ENCODE assay signal across 8 mouse cellular contexts in genomic region chr4:129513086-129513767, GRCm38 (mm10). TPM values are rescaled to one million over a fixed set of nuclear protein-coding genes. Genes with fewer than 3 reads are reported as not detected.
DNase-seq lines count a peak whose midpoint lies in the region; ATAC-seq and TF ChIP-seq lines count a peak whose summit lies in the region.

Marcksl1 (plus strand) TSS chr4:129513581.

- H3K4me1 ChIP-seq in heart, embryonic 14.5 days (ENCODE audit: control insufficient read depth in 2 of 2, insufficient read depth in 2 of 2, low read length in 2 of 2): peaks cover 22% of the 10 kb centered on the region in 2 experiments
- H3K4me1 ChIP-seq in liver, embryonic 11.5 days (replicated peaks; ENCODE audit: control insufficient read depth, insufficient read depth, low read length): peaks cover 9% of the 10 kb centered on the region

- 6% methylated on average over 46 of the region's 47 CpGs for WGBS in heart, embryonic 14.5 days
- WGBS in liver, embryonic 11.5 days: 7% methylated on average over 42 of the region's 47 CpGs

- H3K9me3 ChIP-seq in heart, embryonic 14.5 days (ENCODE audit: control insufficient read depth, low read length): no peaks in the 10 kb centered on the region
- H3K9me3 ChIP-seq in liver, embryonic 11.5 days (ENCODE audit: control insufficient read depth, low read length): no peaks in the 10 kb centered on the region

- H3K36me3 ChIP-seq in heart, embryonic 14.5 days (ENCODE audit: control insufficient read depth, insufficient read depth, low read length): peaks cover 33% of the 10 kb centered on the region
- peaks cover 5% of the 10 kb centered on the region; the same call in 1 of the 2 replicates for H3K36me3 ChIP-seq in liver, embryonic 11.5 days (ENCODE audit: control insufficient read depth, insufficient read depth, low read length)
- no peaks in the 10 kb centered on the region for H3K36me3 ChIP-seq in myocyte (ENCODE audit: control insufficient read depth, insufficient read depth)
- H3K36me3 ChIP-seq in splenic B cell, adult 2 months (ENCODE audit: control insufficient read depth, insufficient read depth, low read length, poor library complexity, severe bottlenecking): peaks cover 5% of the 10 kb centered on the region

- H3K4me3 ChIP-seq in heart, embryonic 14.5 days (ENCODE audit: control insufficient read depth in 1 of 2, insufficient read depth in 1 of 2, low read depth in 1 of 2, low read length in 2 of 2): peak within 1 kb of the TSS; percentile 67 to 72
- H3K4me3 ChIP-seq in liver, embryonic 11.5 days (ENCODE audit: low read depth, low read length): peak within 1 kb of the TSS; percentile 93
- peak within 1 kb of the TSS; percentile 28 for H3K4me3 ChIP-seq in myocyte

- H3K79me2 ChIP-seq in myocyte (ENCODE audit: control insufficient read depth, insufficient read depth): no peaks in the 10 kb centered on the region

- no peaks in the 10 kb centered on the region for H3K27me3 ChIP-seq in heart, embryonic 14.5 days (ENCODE audit: control insufficient read depth, insufficient read depth, low read length)
- H3K27me3 ChIP-seq in liver, embryonic 11.5 days (replicated peaks; ENCODE audit: control insufficient read depth, insufficient read depth, low read length): peaks cover 3% of the 10 kb centered on the region; the same call in 1 of the 2 replicates
- no peaks in the 10 kb centered on the region for H3K27me3 ChIP-seq in myocyte (ENCODE audit: control insufficient read depth, insufficient read depth, insufficient read length)
- H3K27me3 ChIP-seq in splenic B cell, adult 2 months (ENCODE audit: control insufficient read depth, insufficient read depth, low read length, poor library complexity, severe bottlenecking): no peaks in the 10 kb centered on the region; the same call in 1 of the 2 replicates

- peak; percentile 84 for ATAC-seq in heart, embryonic 14.5 days (ENCODE audit: insufficient number of reproducible peaks, insufficient read depth, low FRiP score, low read depth)
- ATAC-seq in liver, embryonic 11.5 days (replicated peaks; ENCODE audit: low FRiP score): peak; percentile 80

- H3K9ac ChIP-seq in heart, embryonic 14.5 days (ENCODE audit: low read length): peak within 1 kb of the TSS; percentile 99
- peak within 1 kb of the TSS; percentile 97 for H3K9ac ChIP-seq in liver, embryonic 11.5 days (ENCODE audit: low read depth, low read length)

- peak within 1 kb of the TSS; percentile 37 to 82; a peak in 3 of 4 replicates for H3K27ac ChIP-seq in heart, embryonic 14.5 days (replicated peaks in 1 of 2; ENCODE audit: control insufficient read depth in 1 of 2, insufficient read depth in 1 of 2, low read depth in 2 of 2, low read length in 2 of 2)
- H3K27ac ChIP-seq in liver, embryonic 11.5 days (ENCODE audit: low read depth, low read length): peak within 1 kb of the TSS; percentile 82

- DNase-seq in A20 (ENCODE audit: low read depth, low spot score): peak; percentile 90
- peak; percentile 89 for DNase-seq in adrenal gland, adult 2 months
- peak; percentile 40 for DNase-seq in fat pad, adult 2 months (ENCODE audit: extremely low read depth, low read depth, low spot score)
- DNase-seq in kidney, postnatal 10 days: peak; percentile 95
- DNase-seq in liver, embryonic 11.5 days (ENCODE audit: low spot score): peak; percentile 88
- DNase-seq in splenic B cell, adult 2 months (ENCODE audit: low read depth, low spot score): peak; percentile 91

- TF ChIP-seq POLR2A in myocyte (IDR thresholded peaks at IDR 0.05; ENCODE audit: insufficient read length, low read depth): peak; percentile 92

- H3ac ChIP-seq in myocyte (ENCODE audit: control insufficient read depth, insufficient read length): peak within 1 kb of the TSS; percentile 42

- peak within 1 kb of the TSS; percentile 73 for H3K4me2 ChIP-seq in heart, embryonic 14.5 days (ENCODE audit: low read length)
- H3K4me2 ChIP-seq in liver, embryonic 11.5 days: peak within 1 kb of the TSS; percentile 77
- H3K4me2 ChIP-seq in myocyte (ENCODE audit: low read depth): peak within 1 kb of the TSS; percentile 60

TF ChIP-seq in myocyte, 11 proteins besides CTCF, POLR2A, EP300 and RAD21:
- TF ChIP-seq POLR2AphosphoS2 (IDR thresholded peaks at IDR 0.05; ENCODE audit: insufficient read length, low read depth): peak; percentile 94
- TF ChIP-seq E2F4 (IDR thresholded peaks at IDR 0.05; ENCODE audit: insufficient read depth): no peak

RNA-seq across cellular contexts. Expression of gene Marcksl1, which starts in this region (rescaled TPM):
- 10 to 100 TPM; 39.8 to 46.4 TPM for total RNA-seq in adrenal gland, adult 2 months (2021)
- 48.8 and 67.4 TPM in 2 replicates for polyA plus RNA-seq in adrenal gland, adult 2 months (2012; rRNA removed)
- polyA plus RNA-seq in heart, embryonic 14.5 days (2014; fragmentation: Nextera tagmentation; extraction: Ambion mirVana): 301 and 313 TPM in 2 replicates
- 388 and 395 TPM in 2 replicates for polyA plus RNA-seq in liver, embryonic 11.5 days (2014; fragmentation: Nextera tagmentation; extraction: Ambion mirVana)
- 41.6 TPM for polyA plus RNA-seq in myocyte (2012; fragmentation: generic; extraction: Trizol)

Comparison
In these comparisons a context has a peak if more than half of its experiments do, and no peak if none do; other contexts are left out.
1. Peak in every context shown above with its lines: DNase-seq, ATAC-seq, H3K4me3 ChIP-seq and H3K27ac ChIP-seq.
2. DNase-seq: peak in every context shown above with its lines; median percentile 95 in kidney, postnatal 10 days; 91 in splenic B cell, adult 2 months; 90 in A20; 89 in adrenal gland, adult 2 months; 88 in liver, embryonic 11.5 days; 40 in fat pad, adult 2 months.
3. H3K4me3 ChIP-seq: peak in every context shown above with its lines; median percentile 93 in liver, embryonic 11.5 days; 70 in heart, embryonic 14.5 days; 28 in myocyte.